Mouse (Mus musculus): ENCODE data around the gene Gm10277.

Gm10277 gene

DNA sequence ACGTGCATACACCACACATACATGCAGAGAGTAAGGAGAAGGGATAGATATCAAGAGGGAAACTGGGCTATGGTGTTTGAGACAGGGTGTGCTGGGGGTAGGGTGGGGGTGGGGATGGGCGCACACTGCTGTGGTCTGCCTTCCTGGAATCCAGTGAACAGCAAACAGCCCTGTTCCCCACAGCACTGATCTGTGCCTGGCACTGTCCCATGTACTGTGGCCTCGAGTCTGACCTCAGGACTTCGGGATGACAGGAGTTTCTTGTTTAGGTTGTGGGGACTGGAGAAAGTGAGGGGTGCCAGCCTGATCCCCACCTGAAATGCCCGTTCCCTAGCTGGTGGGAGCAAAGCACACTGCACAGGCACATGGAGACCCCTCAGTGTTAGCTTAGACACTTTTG is at the start of gene Gm10277:
TSS of gene Gm10277 (minus strand) at position 41 of the 400 bp plus-strand sequence.
- no peak for DNase-seq (ENCODE audit: low spot score in 2 of 2)

DNA sequence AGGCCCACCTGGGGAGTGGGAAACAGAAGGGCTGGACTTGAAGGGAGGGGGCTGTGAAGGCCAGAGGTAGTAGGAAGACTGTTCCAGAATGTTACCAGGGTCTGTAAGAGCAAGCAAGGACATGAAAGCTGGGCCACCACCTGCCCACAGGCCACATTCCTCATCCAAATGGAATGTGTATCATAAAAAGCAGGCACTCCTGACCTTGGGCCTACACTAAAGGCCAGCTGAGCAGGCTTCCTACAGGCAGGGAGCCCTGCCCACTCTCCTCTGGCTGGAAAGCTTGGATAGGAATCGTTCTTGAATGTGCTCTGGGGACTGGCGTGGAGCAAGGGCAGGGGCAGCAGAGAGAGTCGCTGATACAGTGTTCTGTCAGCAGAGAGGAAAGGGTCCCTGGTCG is 49.2 kb upstream of the Gm10277 start:
- no peak for DNase-seq (ENCODE audit: low spot score in 2 of 2)

DNA sequence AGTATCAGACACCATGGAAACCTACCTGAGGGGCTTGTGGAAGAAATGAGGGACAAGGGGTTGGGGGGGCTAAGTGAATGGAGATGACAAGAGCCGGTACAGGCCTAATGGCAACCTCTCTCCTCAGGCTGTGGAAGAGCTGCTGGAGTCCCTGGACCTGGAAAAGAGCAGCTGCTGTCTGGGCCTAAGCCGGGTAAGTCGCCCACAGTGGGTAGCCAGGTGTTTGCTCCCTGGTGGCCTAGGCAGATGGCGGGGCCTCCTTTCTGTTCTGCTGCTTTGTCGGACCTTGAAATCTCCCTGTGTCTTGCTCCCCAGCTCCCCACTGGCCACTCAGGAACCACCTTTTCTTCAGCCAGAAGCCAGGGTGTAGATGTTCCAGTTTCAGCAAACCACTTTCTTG is 48.7 kb upstream of the Gm10277 start:
- no peak for DNase-seq (ENCODE audit: low spot score in 2 of 2)

DNA sequence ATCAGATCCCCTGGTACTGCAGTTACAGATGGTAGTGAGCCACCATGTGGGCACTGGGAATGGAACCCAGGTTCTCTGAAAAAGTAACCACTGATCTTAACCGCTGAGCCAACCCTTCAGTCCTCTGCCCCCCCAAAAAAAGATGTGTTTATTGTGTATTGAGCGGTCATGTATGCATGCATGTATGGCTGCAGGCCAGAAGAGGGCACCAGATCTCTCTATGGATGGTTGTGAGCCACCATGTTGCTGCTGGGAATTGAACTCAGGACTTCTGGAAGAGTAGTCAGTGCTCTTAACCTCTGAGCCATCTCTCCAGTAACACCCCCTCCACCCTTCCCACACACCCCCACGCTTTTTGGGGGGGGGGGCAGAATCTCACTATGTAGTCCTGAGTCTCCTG is 47.6 kb upstream of the Gm10277 start:
- no peak for DNase-seq (ENCODE audit: low spot score in 2 of 2)

DNA sequence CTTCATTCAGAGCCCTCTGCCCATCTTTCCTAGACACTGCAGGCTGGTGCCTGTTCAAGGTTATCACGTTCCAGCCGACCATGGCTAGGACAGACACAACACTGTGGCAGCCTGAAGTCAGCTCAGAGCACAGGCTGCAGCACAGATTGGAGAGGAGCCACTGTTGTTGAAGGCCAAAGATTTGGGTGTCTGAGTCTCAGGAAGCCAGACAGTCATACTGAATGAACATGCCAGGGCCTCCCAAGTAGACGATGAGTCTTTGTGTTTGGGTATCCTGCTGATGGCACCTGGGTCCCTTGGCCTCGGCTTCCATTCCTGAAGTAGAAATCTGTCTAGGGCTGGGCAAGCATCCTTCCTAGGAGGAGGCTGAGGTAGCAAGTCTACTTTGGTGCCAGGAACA is 45.0 kb upstream of the Gm10277 start:
- DNase-seq (ENCODE audit: low spot score in 2 of 2), result no peak

DNA sequence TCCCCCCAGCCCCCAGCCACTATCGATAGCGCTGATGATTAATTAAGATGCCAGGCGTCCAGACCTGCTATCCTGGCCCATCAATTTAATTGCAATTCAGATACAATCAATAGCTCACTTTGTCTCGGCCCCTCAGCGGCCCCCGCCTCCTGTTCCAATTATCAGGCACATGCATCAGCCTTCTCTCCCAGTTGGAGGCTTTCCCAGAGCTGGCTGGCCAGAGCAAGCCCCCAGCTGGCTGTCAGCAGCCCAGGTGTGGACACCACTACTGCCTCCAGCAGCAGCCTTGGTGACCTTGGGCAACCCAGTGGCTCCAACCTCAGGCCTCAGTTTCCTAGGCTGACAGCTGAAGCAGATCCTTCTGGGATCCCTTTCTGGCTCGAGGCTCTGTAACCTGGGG is 43.3 kb upstream of the Gm10277 start:
- DNase-seq (ENCODE audit: low spot score in 2 of 2), result no peak

DNA sequence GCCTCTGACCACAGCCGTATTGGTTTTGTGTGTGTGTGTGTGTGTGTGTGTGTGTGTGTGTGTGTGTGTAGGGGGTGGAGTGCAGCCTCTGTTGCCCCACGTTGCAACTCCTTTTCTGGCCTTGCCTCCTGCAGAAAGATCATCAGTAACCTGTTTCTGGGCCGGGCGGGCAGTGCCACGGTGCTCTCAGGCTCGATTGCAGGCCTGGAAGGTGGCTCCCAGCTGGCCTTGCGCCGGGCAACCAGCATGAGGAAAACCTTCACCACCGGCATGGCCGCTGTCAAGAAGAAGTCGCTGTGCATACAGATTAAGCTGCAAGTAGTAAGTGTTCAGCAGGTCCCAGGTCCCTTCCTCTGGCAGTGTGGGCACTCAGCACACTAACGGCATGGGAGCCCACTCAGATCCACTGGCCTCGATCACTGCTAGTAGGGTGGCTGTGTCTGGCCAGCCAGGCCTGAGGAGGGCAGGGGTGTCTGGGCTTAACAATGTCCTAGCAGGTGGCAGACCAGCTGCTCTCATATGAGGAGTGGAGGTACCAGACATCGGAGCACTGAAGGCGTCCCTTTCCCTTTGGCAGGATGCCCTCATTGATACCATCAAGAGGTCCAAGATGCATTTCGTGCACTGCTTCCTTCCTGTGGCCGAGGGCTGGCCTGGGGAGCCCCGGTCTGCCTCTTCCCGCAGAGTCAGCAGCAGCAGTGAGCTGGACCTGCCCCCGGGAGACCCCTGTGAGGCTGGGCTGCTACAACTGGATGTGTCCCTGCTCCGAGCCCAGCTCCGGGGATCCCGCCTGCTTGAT is 41.7 kb upstream of the Gm10277 start:
- DNase-seq (ENCODE audit: low spot score in 2 of 2), result no peak

DNA sequence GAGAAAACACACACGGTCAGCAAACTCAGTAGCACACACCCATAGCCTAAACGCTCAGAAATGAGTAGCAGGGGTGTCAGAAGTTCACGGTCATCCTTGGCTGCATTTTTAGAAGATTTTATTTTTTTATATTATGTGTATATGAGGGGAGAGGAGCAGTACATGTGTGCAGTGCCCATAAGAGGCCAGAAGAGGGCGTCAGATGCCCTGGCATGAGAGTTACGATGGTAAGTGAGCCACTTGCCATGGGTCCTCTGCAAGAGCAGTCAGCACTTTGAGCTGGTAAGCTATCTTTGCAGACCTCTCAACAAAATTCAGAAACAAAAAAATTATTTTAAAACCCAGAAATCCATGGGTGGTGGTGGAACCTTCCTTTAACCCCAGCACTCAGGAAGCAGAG is 40.6 kb upstream of the Gm10277 start:
- DNase-seq (ENCODE audit: low spot score in 2 of 2), result no peak

DNA sequence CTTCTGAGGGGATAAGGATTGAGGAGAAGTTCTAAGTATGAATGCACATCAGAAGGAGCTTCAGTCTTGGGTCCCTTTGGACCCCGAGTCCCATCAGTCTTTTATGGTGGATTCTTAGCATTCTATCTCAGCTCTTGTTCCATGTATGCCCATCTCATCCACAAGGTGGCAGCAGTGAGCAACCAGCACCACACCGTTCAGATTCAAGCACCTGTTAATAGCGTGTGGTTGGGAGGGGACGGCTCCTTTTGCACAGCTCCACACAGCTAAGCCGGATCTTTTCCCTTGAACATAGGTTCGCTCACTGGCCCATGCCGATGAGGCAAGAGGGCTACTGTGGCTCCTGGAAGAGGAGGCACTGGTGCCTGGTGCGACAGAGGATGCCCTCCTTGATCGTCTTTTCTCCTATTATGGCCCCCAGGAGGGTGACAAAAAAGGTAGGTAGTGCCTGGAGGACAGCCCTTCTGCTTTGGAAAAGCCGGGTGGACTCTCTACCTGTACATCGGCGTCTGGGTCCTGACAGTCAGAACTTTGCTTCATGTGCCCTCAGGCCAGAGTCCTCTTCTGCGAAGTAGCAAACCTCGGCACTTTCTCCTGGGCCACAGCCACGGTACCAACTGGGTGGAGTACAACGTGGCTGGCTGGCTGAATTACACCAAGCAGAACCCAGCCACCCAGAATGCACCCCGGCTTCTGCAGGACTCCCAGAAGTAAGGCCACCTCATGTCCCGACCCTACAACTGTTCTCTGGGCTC is 39.9 kb upstream of the Gm10277 start:
- peak in 1 of 2 experiments; percentile 56 for DNase-seq (ENCODE audit: low spot score in 2 of 2)

DNA sequence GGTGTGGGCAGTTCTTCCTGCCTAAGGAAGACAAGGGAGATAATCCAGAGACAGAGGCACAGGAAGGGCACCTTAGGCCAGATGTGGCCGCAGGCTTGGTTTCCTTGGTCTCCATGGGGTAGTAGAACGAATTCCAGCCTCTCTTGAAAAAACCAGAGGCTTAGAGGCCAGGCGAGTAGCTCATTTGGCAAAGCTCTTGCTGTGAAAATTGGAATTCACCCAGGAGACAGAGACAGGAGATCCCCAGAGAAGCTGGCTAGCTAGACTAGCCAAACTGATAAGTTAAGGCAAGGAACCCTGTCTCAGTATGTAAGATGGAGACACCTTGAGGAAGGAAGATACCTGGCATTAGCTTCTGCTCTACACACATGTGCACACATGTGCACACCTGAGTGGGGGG is 38.8 kb upstream of the Gm10277 start:
- no peak for DNase-seq (ENCODE audit: low spot score in 2 of 2)

DNA sequence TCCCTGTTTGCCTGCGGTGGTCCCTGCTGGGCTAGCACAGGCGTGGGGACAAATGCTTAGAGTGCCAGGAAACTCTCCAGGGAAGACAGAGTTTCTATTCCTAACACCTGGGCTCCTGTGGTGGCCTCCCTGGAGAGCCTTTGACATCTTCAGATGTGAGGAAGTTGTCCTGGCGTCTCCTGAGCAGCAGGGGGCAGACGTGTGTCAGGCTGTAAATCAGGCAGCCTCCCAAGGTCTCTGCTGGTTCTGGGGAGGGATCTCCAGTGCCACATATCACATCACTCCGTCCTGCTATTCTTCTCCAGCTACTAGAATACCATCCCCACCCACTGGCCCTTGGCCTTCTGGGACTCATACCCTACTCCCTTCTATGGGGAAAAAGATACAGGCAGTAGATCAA is 38.3 kb upstream of the Gm10277 start:
- DNase-seq (ENCODE audit: low spot score in 2 of 2), result peak; percentile 64 to 69

DNA sequence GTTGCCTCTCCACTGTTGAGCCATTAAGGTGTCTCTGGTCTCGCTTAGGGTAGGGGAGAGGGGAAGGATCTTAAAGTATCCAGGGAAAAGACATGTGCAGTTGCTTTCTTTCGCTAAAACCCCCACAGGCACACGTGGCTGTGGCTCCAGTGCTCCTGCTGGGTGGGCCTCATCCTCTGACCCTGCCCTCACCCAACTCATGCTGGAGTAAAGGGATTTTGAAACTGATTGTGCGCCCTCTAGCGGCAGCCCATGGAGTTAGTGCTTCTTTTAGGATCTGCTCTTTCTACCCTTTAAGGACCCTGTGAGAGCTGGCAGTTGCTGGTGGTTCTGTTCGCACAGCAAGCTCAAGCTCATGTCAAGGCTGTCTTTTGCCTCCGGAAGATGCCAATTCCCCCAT is 35.2 kb upstream of the Gm10277 start:
- no peak for DNase-seq (ENCODE audit: low spot score in 2 of 2)

DNA sequence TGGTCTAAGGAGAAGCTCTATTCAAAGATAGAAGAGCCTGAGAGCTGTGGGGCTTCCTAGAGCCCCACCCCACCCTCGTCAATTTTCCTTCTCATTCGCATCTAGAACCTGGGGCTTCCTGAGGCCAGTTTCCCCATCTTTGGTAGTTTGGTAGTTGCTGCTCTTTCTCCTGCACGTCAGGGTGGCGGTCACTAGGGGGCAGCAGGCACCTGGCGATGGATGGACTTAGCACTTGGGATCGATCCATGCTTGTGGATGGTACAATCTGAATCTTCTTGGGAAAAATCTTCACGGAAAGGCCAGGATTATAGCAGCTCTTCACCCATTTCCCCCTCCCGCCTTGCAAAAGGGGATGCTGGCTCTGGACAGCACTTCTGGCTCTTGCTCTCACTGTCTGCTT is 34.1 kb upstream of the Gm10277 start:
- no peak for DNase-seq (ENCODE audit: low spot score in 2 of 2)

DNA sequence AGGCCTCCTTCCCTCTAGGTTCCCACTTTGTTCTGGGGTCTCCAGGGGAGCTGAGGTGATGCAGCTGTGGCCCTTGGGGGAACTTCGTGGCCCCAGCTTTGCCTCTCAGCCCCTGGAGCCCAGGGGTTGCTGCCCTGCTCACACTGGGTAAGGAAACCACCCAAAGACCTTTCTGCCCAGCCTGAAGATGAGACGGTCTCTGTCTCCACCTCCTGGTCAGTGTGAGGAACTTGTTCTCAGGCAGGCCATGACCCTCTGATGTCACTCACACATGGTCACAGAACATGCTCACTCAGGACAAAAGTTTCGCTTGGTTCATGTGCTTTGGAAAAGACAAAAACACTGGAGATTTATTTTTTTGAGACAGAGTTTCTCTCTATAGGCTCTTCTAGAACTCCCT is 28.5 kb upstream of the Gm10277 start:
- DNase-seq (ENCODE audit: low spot score in 2 of 2), result peak; percentile 63 to 65

DNA sequence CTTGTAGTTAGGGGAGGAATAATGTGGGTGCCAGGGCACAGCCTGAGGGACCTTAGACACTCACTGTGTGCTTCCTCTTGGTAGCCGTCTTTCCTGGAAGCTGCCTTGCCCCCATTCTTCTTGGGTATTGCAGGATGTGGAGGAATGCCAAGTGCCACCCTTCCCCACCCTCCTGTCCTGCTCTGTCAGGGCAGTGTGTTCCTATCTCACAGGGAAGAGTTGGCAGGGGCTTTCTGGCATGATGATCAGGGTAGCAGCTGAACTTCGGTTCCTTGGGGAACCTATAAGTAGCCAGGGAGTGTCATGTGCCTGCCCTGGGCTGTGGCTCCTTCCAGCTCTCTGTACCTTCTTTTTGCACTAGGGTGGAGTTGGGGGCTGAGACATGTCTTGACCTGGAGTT is 26.4 kb upstream of the Gm10277 start:
- no peak for DNase-seq (ENCODE audit: low spot score in 2 of 2)

DNA sequence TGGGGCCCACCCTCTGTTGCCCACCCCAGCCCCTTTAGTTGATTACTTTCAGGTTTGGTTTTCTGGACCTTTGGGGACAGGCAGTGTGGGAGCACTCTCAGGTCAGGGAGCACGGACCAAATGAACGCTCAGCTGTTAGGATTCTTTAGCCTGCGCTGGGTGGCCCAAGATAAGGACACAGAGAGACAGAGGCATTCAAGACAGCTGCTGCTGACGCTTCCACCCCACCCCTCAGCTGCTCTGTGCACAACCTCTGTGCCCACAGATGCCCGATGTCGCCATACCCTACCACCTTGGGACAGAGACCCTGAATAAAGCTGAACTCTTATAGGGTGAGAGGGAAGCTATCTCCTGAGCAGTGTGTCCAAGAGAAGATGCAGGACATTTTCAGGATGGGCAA is 22.5 kb upstream of the Gm10277 start:
- no peak for DNase-seq (ENCODE audit: low spot score in 2 of 2)

DNA sequence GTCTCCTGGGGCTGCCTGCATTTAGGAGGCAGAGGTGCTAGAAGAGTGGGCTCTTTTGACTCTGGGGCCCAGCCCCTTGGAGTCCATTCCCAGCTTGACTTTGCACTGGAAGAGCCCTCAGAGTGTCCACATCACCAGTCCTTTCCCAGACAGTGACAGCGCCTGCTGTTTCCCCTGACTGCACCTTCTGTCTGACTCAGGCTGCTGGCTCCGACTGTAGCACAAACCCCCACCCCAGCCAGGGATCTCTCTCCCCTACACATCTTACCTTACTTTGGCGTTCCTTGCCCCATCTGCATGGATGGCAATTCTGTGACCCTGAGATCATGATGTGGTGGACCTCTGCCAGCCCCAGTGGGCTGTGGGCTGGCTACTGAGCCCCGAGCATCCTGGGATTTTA is 21.7 kb upstream of the Gm10277 start:
- no peak for DNase-seq (ENCODE audit: low spot score in 2 of 2)

DNA sequence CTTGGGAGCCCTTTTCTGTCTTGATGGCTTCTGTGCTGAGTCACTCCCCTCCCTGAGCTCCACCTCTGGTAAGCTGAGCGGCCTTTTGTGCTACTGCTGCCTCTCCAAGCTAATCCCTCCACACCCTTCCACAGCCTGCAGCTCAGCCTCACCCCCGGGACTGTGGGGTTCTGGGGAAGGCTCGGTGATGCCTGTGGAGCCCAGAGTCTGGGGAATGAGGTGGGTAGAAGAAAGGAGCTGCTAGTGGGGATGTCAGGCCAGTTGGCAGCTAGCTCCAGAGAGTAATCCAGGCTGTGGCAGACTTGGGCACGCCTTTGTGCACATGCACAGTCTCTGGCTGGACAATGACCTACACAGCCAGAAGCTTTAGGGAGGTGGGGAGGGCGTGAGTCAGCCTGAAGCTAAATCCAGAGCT is 20.5 kb upstream of the Gm10277 start:
- DNase-seq (ENCODE audit: low spot score in 2 of 2), result peak in 1 of 2 experiments; percentile 61

DNA sequence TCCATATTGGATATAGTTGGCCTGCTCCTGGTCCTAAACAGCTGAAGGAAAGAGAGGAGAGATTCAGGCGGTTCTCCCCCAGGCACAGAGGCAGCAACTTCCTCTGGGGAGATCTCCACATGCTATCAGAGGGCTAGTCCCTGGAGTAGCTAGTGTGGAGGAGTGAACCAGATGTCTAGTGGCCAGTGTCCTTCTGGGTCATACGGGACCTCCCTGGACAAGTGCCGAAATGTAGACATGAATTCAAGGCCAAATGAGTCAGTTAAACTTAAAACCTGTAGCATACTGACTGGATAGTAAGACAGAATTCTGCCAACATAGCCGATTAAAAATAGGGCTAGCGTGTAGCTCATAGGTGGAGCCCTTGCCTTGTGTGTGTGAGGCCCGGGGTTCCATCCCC is 19.3 kb upstream of the Gm10277 start:
- DNase-seq (ENCODE audit: low spot score in 2 of 2), result no peak

DNA sequence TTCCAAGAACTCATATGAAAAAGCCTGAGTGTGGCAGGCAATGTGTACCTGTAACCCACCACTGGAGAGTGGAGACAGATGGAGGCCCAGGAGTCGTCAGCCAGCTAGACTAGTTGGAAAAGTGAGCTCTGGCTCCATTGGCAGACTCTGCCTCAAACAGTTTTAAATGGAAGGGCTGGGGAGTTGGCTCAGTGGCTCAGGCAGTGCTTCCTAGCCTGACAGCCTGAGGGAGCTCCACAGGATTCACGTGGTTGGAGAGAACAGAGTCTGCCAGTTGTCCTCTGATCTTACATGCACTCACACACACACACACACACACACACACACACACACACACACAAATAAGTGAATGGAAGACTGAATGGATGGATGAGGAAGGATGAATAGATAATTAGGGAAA is 18.7 kb upstream of the Gm10277 start:
- no peak for DNase-seq (ENCODE audit: low spot score in 2 of 2)

DNA sequence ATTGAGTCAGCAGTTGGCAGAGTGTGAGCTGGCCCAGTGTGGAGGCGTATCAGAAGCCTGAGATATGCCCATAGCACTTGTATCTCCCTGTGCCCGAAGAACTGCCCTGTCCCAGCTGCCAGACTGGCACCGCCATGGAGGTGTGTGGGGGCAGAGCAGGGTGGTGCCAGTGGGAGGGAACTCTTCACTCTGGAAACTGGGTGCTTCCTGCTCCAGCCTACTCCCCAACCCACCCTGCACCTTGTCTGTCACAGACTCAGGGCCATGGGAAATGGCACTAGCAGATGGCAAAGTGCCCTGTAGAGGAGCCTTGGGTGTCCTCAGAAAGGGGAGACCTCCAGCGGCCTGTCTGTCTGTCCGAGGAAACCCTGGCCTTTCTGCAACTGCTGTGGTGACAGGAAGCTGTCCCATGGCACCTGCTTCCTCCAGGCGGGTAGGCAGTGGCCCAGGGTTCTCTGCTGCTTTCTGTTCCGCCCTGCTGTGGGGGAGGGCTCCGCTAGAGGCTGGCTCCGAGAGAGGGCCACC is 14.9 kb upstream of the Gm10277 start:
- DNase-seq (ENCODE audit: low spot score in 2 of 2), result peak; percentile 65 to 78

DNA sequence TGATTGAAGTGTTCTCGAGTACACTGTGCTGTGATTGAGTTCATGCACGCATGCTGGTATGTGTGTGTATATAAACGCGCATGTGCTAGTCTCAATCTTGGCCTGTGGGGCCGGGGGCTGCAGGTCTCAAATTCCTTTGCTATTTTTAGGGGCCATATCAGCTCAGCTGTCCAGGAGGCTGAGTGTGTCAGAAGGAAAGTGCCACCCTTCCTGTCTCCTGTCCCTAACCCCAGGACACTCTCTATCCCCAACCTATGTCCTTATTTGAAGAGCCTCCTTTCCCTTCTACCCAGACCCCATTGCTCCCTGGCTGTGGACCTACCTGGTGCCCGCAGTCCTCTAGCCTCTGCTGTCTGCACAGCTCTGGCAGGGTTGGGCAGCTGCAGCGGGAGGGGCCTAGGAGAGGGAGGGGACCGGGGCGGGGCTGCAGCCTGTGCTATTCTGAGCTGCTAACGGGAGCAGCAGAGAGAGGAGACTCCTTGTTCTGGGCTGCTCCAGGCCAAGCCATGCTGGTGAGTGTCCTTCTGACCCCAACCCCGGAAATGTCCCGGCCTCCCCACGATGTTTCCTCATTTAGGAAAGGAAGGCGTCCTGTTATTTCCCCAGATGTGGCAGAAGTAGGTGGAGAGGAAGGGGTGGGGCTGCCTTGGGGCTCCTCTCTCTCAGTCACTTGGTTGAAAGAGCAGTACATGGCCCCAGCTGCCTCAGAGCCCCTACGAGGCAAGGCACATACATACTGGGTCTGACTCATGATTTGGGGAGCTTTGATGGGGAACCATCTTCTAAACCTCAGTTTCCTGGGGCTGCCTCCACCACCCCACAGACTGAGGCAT is 13.5 kb upstream of the Gm10277 start:
- DNase-seq (ENCODE audit: low spot score in 2 of 2), result peak; percentile 90 to 94
